Mouse (Mus musculus) C2C12 (cell line): ENCODE measurements around the gene Trdmt1.

Experiments used
- CEBPB ChIP-seq: IDR thresholded peaks from one replicate; pipeline ENCODE4 v1.6.1; 2011; ENCODE audit warnings: low read depth, mild to moderate bottlenecking, control low read depth, moderate library complexity
- CTCF ChIP-seq: IDR thresholded peaks from one replicate; pipeline ENCODE4 v1.5.1; 2011; ENCODE audit not compliant: control insufficient read depth, insufficient read depth, insufficient read length
- FOSL1 ChIP-seq: IDR thresholded peaks from one replicate; pipeline ENCODE4 v1.8.0; 2011; ENCODE audit warnings: mild to moderate bottlenecking, low read length; ENCODE audit not compliant: poor library complexity, insufficient read depth, severe bottlenecking
- MAX ChIP-seq: IDR thresholded peaks from one replicate; pipeline ENCODE4 v1.6.1; 2011; ENCODE audit warnings: mild to moderate bottlenecking, control low read depth
- MYOD1 ChIP-seq: IDR thresholded peaks from one replicate; pipeline ENCODE4 v1.6.1; 2011; ENCODE audit warnings: low read depth; ENCODE audit not compliant: control insufficient read depth, insufficient read length
- MYOG ChIP-seq: IDR thresholded peaks from one replicate; pipeline ENCODE4 v1.6.1; 2011; ENCODE audit not compliant: control insufficient read depth, insufficient read length; ENCODE audit errors: extremely low read depth
- USF1 ChIP-seq: IDR thresholded peaks from one replicate; pipeline ENCODE4 v1.6.1; 2011; ENCODE audit warnings: low read depth, mild to moderate bottlenecking, control low read depth, moderate library complexity

DNA sequence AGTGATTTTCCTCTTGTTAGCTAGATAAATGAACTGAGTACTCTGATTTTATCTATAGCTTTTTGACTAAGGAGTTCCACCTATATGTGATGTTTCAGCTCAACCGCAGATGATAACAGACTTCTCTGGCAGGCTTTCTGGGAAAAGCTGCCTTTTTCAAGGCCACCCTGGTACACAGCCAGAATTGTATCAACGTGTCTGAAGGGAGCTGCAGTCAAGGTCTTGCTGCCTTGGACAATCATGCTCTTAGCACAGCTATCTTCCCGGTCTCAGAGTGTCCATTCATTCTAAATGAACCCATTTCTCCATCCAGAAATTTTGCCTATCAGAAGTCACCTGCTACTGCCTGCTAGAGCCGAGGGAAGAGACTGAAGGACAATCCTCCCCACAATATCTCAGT lies 16.9 kb downstream of the Trdmt1 start:
- TF ChIP-seq CTCF (no peak), USF1 (no peak), MAX (no peak), MYOG (no peak), CEBPB (no peak), MYOD1 (no peak), FOSL1 (no peak)
